Mouse (Mus musculus) brown adipose tissue, adult 24 weeks (tissue): ENCODE results near the gene Msi2. TPM values are rescaled to one million over a fixed set of nuclear protein-coding genes. Genes with fewer than 3 reads are reported as not detected.

Source experiments
- H3K27ac ChIP-seq: fragments of 200-500 bp; replicated peaks from 2 replicates; pipeline ENCODE4 v1.5.1; 2012; ENCODE audit warnings: low read depth, mild to moderate bottlenecking, low read length
- H3K4me1 ChIP-seq: fragments of 200-500 bp; 2 replicates; pipeline ENCODE4 v1.6.1; 2012; ENCODE audit warnings: low read length, mixed read lengths; ENCODE audit not compliant: control insufficient read depth, insufficient read depth, insufficient read length
- H3K4me3 ChIP-seq: fragments of 200-500 bp; 2 replicates; pipeline ENCODE4 v1.5.1; 2012; ENCODE audit warnings: low read depth, mild to moderate bottlenecking, low read length, moderate library complexity; ENCODE audit not compliant: insufficient read depth
- polyA plus RNA-seq: library from polyadenylated mRNA; stranded (reverse); fragments of >200 nt; gene quantifications from 2 replicates; pipeline ENCODE4 v1.2.4, GENCODE M21; 2012; ENCODE audit not compliant: missing spikeins, insufficient read depth, insufficient read length

The Msi2 gene
- polyA plus RNA-seq, 1 experiment, result 57.2 TPM

- Histone ChIP-seq H3K27ac (peak overlapping the region; percentile 51), H3K4me1 (peaks cover 2% of the 10 kb centered on the region; the same call in 1 of the 2 replicates), H3K4me3 (peak overlapping the region; percentile 80)
Observed at GRCm38 (mm10) chr11:88717644-88718049, 666 bp downstream of the Msi2 start.

GRCm38 (mm10) chr11:88717016-88717643 is 1.2 kb downstream of the Msi2 start:
- Histone ChIP-seq H3K4me1 (peaks cover 2% of the 10 kb centered on the region; the same call in 1 of the 2 replicates), H3K27ac (no peak overlapping the region; the same call in 1 of the 2 replicates), H3K4me3 (peak overlapping the region; percentile 80)

GRCm38 (mm10) chr11:88716061-88716994 is 2.0 kb downstream of the Msi2 start:
- H3K27ac ChIP-seq, result no peak overlapping the region
- H3K4me3 ChIP-seq, result peak overlapping the region; percentile 80
- H3K4me1 ChIP-seq, result peaks cover 2% of the 10 kb centered on the region; the same call in 1 of the 2 replicates

- no peak overlapping the region for H3K27ac ChIP-seq
- peaks cover 2% of the 10 kb centered on the region; the same call in 1 of the 2 replicates for H3K4me1 ChIP-seq
- H3K4me3 ChIP-seq, result no peak overlapping the region
Observed at GRCm38 (mm10) chr11:88715299-88715698, 3.0 kb downstream of the Msi2 start.

- Histone ChIP-seq H3K27ac (no peak overlapping the region), H3K4me3 (no peak overlapping the region), H3K4me1 (peaks cover 2% of the 10 kb centered on the region; the same call in 1 of the 2 replicates)
Observed at GRCm38 (mm10) chr11:88714127-88714526, 4.2 kb downstream of the Msi2 start.

GRCm38 (mm10) chr11:88713479-88713878 is 4.8 kb downstream of the Msi2 start:
- Histone ChIP-seq H3K4me3 (no peak overlapping the region), H3K4me1 (peaks cover 2% of the 10 kb centered on the region; the same call in 1 of the 2 replicates), H3K27ac (no peak overlapping the region)

GRCm38 (mm10) chr11:88709876-88710614 is 8.3 kb downstream of the Msi2 start:
- Histone ChIP-seq H3K4me1 (no peaks in the 10 kb centered on the region), H3K27ac (no peak overlapping the region), H3K4me3 (no peak overlapping the region)

- Histone ChIP-seq H3K27ac (no peak overlapping the region), H3K4me3 (no peak overlapping the region), H3K4me1 (no peaks in the 10 kb centered on the region)
Observed at GRCm38 (mm10) chr11:88707228-88707775, 11.0 kb downstream of the Msi2 start.

GRCm38 (mm10) chr11:88704688-88705087 is 13.6 kb downstream of the Msi2 start:
- no peak overlapping the region for H3K4me3 ChIP-seq
- H3K27ac ChIP-seq, result no peak overlapping the region
- H3K4me1 ChIP-seq, result no peaks in the 10 kb centered on the region

- no peak overlapping the region for H3K27ac ChIP-seq
- H3K4me1 ChIP-seq, result no peaks in the 10 kb centered on the region
Observed at GRCm38 (mm10) chr11:88703220-88703619, 15.1 kb downstream of the Msi2 start.

GRCm38 (mm10) chr11:88701976-88702659 is 16.2 kb downstream of the Msi2 start:
- no peaks in the 10 kb centered on the region for H3K4me1 ChIP-seq
- no peak overlapping the region for H3K4me3 ChIP-seq
- no peak overlapping the region for H3K27ac ChIP-seq

More at GRCm38 (mm10) chr11:88703220-88703619, 15.1 kb downstream of the Msi2 start:
- H3K4me3 ChIP-seq, result no peak overlapping the region

GRCm38 (mm10) chr11:88701020-88701419 is 17.3 kb downstream of the Msi2 start:
- no peak overlapping the region for H3K4me3 ChIP-seq
- H3K27ac ChIP-seq, result no peak overlapping the region
- no peaks in the 10 kb centered on the region for H3K4me1 ChIP-seq

- Histone ChIP-seq H3K4me1 (no peaks in the 10 kb centered on the region), H3K27ac (no peak overlapping the region), H3K4me3 (no peak overlapping the region)
Observed at GRCm38 (mm10) chr11:88700202-88700711, 18.1 kb downstream of the Msi2 start.
